Mouse (Mus musculus) A20 (cell line): ENCODE data around the gene Socs4.

Experiments used
- DNase-seq: peaks from one replicate; pipeline ENCODE4 v3.0.0-alpha.2; 2011; ENCODE audit warnings: low read depth, low spot score

The Socs4 gene

GRCm38 (mm10) chr14:47340231-47340925, 63.6 kb downstream of the Socs4 start:
- no peak for DNase-seq

- no peak for DNase-seq
Measured at GRCm38 (mm10) chr14:47341811-47342291, 65.1 kb downstream of the Socs4 start.
